Mouse (Mus musculus) adrenal gland, postnatal 36 days (tissue): ENCODE data around the gene Klhdc10. TPM values are rescaled to one million over a fixed set of nuclear protein-coding genes. Genes with fewer than 3 reads are reported as not detected.

Source experiments
- DNase-seq, 2 experiments: peaks; one replicate each; pipeline ENCODE4 v3.0.0; 2021; ENCODE audit warnings: mixed read lengths in 1 of 2
- total RNA-seq, 2 experiments: library from RNA; stranded (reverse); gene quantifications; 2 replicates each; pipeline ENCODE4 v1.2.3; 2021

The Klhdc10 gene
- total RNA-seq, 2 experiments from 2014 or later, result 70.6 to 87.3 TPM

- DNase-seq, result no peak
These were observed 952 bp upstream of the Klhdc10 start for GRCm38 (mm10) chr6:30400716-30401115.

- DNase-seq, result peak; percentile 54 to 57
These were observed 423 bp downstream of the Klhdc10 start for GRCm38 (mm10) chr6:30402091-30402491.

- peak; percentile 58 to 64 for DNase-seq
These were observed 1.8 kb downstream of the Klhdc10 start for GRCm38 (mm10) chr6:30403465-30403864.

GRCm38 (mm10) chr6:30404671-30405070 lies 3.0 kb downstream of the Klhdc10 start:
- no peak for DNase-seq

GRCm38 (mm10) chr6:30408276-30408675 lies 6.6 kb downstream of the Klhdc10 start:
- DNase-seq, result no peak

GRCm38 (mm10) chr6:30409399-30410093 lies 7.9 kb downstream of the Klhdc10 start:
- DNase-seq, result no peak

GRCm38 (mm10) chr6:30411311-30411710 lies 9.6 kb downstream of the Klhdc10 start:
- peak; percentile 9 to 18 for DNase-seq

GRCm38 (mm10) chr6:30416126-30416525 lies 14.5 kb downstream of the Klhdc10 start:
- no peak for DNase-seq

GRCm38 (mm10) chr6:30416801-30417200 lies 15.1 kb downstream of the Klhdc10 start:
- DNase-seq, result no peak

- no peak for DNase-seq
These were observed 31.0 kb downstream of the Klhdc10 start for GRCm38 (mm10) chr6:30432461-30433192.

GRCm38 (mm10) chr6:30436476-30436875 lies 34.8 kb downstream of the Klhdc10 start:
- no peak for DNase-seq

- no peak for DNase-seq
These were observed 35.4 kb downstream of the Klhdc10 start for GRCm38 (mm10) chr6:30437054-30437453.

- DNase-seq, result no peak
These were observed 37.9 kb downstream of the Klhdc10 start for GRCm38 (mm10) chr6:30439576-30439975.

- no peak for DNase-seq
These were observed 55.3 kb downstream of the Klhdc10 start for GRCm38 (mm10) chr6:30456991-30457390.

GRCm38 (mm10) chr6:30458626-30459025 lies 57.0 kb downstream of the Klhdc10 start:
- DNase-seq, result no peak

- peak in 1 of 2 experiments; percentile 4 for DNase-seq
These were observed 57.5 kb downstream of the Klhdc10 start for GRCm38 (mm10) chr6:30459056-30459747.

- DNase-seq, result peak; percentile 83 to 92
These were observed 58.4 kb downstream of the Klhdc10 start for GRCm38 (mm10) chr6:30459811-30460749.

GRCm38 (mm10) chr6:30460750-30461446 lies 59.2 kb downstream of the Klhdc10 start:
- peak; percentile 40 to 57 for DNase-seq

- DNase-seq, result no peak
These were observed 60.2 kb downstream of the Klhdc10 start for GRCm38 (mm10) chr6:30461755-30462344.

GRCm38 (mm10) chr6:30462822-30463221 lies 61.2 kb downstream of the Klhdc10 start:
- DNase-seq, result no peak

GRCm38 (mm10) chr6:30465586-30465985 lies 63.9 kb downstream of the Klhdc10 start:
- DNase-seq, result no peak
